Mouse (Mus musculus) hindbrain, postnatal 0 days (tissue): ENCODE data around the gene Wdr18. TPM values are rescaled to one million over a fixed set of nuclear protein-coding genes. Genes with fewer than 3 reads are reported as not detected.

ENCODE experiments used
- ATAC-seq: fragments of 200-750 bp; cut with Nextera tagmentation; 2 replicates; pipeline ENCODE4 v1.8.0; 2017; ENCODE audit warnings: mild to moderate bottlenecking, moderate TSS enrichment, moderate library complexity
- DNase-seq: peaks from one replicate; pipeline ENCODE4 v3.0.0-alpha.2; 2015; ENCODE audit warnings: low spot score
- H3K27ac ChIP-seq: fragments of 300-500 bp; sonication (generic); 2 replicates; pipeline ENCODE4 v1.5.1; 2014; ENCODE audit warnings: mild to moderate bottlenecking
- H3K27me3 ChIP-seq: fragments of 300-500 bp; sonication (generic); 2 replicates; pipeline ENCODE4 v1.6.1; 2014; ENCODE audit warnings: low read length, mixed read lengths; ENCODE audit not compliant: insufficient read depth
- H3K36me3 ChIP-seq: fragments of 300-500 bp; sonication (generic); 2 replicates; pipeline ENCODE4 v1.6.1; 2014; ENCODE audit warnings: low read length, mixed read lengths; ENCODE audit not compliant: insufficient read depth
- H3K4me1 ChIP-seq: fragments of 300-500 bp; sonication (generic); 2 replicates; pipeline ENCODE4 v1.6.1; 2014; ENCODE audit warnings: antibody characterized with exemption, low read length, mixed read lengths; ENCODE audit not compliant: insufficient read depth
- H3K4me2 ChIP-seq: fragments of 300-500 bp; sonication (generic); 2 replicates; pipeline ENCODE4 v1.6.1; 2014; ENCODE audit warnings: low read depth, mild to moderate bottlenecking, low read length, moderate library complexity, mixed read lengths
- H3K4me3 ChIP-seq: fragments of 300-500 bp; sonication (generic); 2 replicates; pipeline ENCODE4 v1.5.1; 2014; ENCODE audit warnings: low read length
- H3K9ac ChIP-seq: fragments of 300-500 bp; sonication (generic); replicated peaks from 2 replicates; pipeline ENCODE4 v1.6.1; 2014; ENCODE audit warnings: mild to moderate bottlenecking, low read length, moderate library complexity, mixed read lengths
- H3K9me3 ChIP-seq: fragments of 300-500 bp; sonication (generic); 2 replicates; pipeline ENCODE4 v1.6.1; 2016; ENCODE audit warnings: low read length, mixed read lengths
- CTCF ChIP-seq: IDR thresholded peaks from 2 replicates; pipeline ENCODE4 v1.5.1; 2016; ENCODE audit warnings: antibody characterized with exemption, control low read depth, low read depth
- WGBS: fragments of 180-500 bp; shearing (Covaris S2); extraction: QIAGEN DNeasy Blood & Tissue Kit; methylation state at CpG from one replicate; pipeline ENCODE4 v1.1.7; 2014; 5-methylcytosine and 5-hydroxymethylcytosine counted together
- polyA plus RNA-seq: library from polyadenylated mRNA; unstranded; fragments of >200 nt; fragmentation: Nextera tagmentation; extraction: Ambion mirVana; gene quantifications from 2 replicates; pipeline ENCODE4 v1.2.1, GENCODE M21; 2015
- total RNA-seq: library from RNA; depleted of rRNA; stranded (reverse); fragments of >200 nt; gene quantifications from 2 replicates; pipeline ENCODE4 v1.2.3, GENCODE M21; 2014

Wdr18 gene
- total and polyA plus RNA-seq, 2 experiments from 2014 or later: 74.6 to 109 TPM

GRCm38 (mm10) chr10:79966886-79967400, 7.0 kb downstream of the Wdr18 start:
- no peak for TF ChIP-seq CTCF
- Histone ChIP-seq H3K4me2 (no peak overlapping the region), H3K27ac (no peak overlapping the region), H3K4me1 (peaks cover 10% of the 10 kb centered on the region), H3K27me3 (peaks cover 9% of the 10 kb centered on the region; the same call in 1 of the 2 replicates), H3K9me3 (no peaks in the 10 kb centered on the region), H3K4me3 (no peak overlapping the region), H3K36me3 (peaks cover 41% of the 10 kb centered on the region), H3K9ac (no peak overlapping the region)
- DNase-seq (no peak), ATAC-seq (no peak)
- 81% methylated on average over 5 of the region's 5 CpGs for WGBS

- Histone ChIP-seq H3K4me1 (peaks cover 10% of the 10 kb centered on the region), H3K4me2 (no peak overlapping the region), H3K27ac (peak overlapping the region; percentile 20; the same call in 1 of the 2 replicates), H3K27me3 (peaks cover 9% of the 10 kb centered on the region; the same call in 1 of the 2 replicates), H3K9me3 (no peaks in the 10 kb centered on the region), H3K36me3 (peaks cover 41% of the 10 kb centered on the region), H3K9ac (no peak overlapping the region), H3K4me3 (no peak overlapping the region)
- WGBS: 62% methylated on average over 1 of the region's 1 CpGs
- TF ChIP-seq CTCF: no peak
- DNase-seq: no peak
- no peak for ATAC-seq
Observed at GRCm38 (mm10) chr10:79968181-79968580, 8.2 kb downstream of the Wdr18 start.

GRCm38 (mm10) chr10:79969124-79969568, 9.2 kb downstream of the Wdr18 start:
- Histone ChIP-seq H3K9me3 (no peaks in the 10 kb centered on the region), H3K4me2 (no peak overlapping the region), H3K9ac (no peak overlapping the region), H3K27ac (peak overlapping the region; percentile 26; the same call in 1 of the 2 replicates), H3K36me3 (peaks cover 35% of the 10 kb centered on the region), H3K4me3 (no peak overlapping the region), H3K27me3 (peaks cover 9% of the 10 kb centered on the region; the same call in 1 of the 2 replicates), H3K4me1 (peaks cover 10% of the 10 kb centered on the region)
- peak; percentile 54 for DNase-seq
- WGBS: 12% methylated on average over 3 of the region's 3 CpGs
- 0 out of 2 replicates have a peak, but pooled peaks have one; percentile 33 for ATAC-seq
- TF ChIP-seq CTCF: peak; percentile 43

GRCm38 (mm10) chr10:79970415-79971182, 10.6 kb downstream of the Wdr18 start, which contains the start of gene Grin3b:
Grin3b (plus strand) TSS chr10:79970715.
- H3K4me2 ChIP-seq: peak within 1 kb of the TSS; percentile 67
- no peaks in the 10 kb centered on the region for H3K9me3 ChIP-seq
- ATAC-seq: peak; percentile 4; the same call in 1 of the 2 replicates
- peak within 1 kb of the TSS; percentile 40 for H3K4me3 ChIP-seq
- peak within 1 kb of the TSS; percentile 43 for H3K9ac ChIP-seq
- H3K27me3 ChIP-seq: peaks cover 9% of the 10 kb centered on the region; the same call in 1 of the 2 replicates
- peak within 1 kb of the TSS; percentile 26; the same call in 1 of the 2 replicates for H3K27ac ChIP-seq
- no peak for DNase-seq
- no peak for TF ChIP-seq CTCF
- peaks cover 22% of the 10 kb centered on the region for H3K36me3 ChIP-seq
- peaks cover 10% of the 10 kb centered on the region for H3K4me1 ChIP-seq
- whole genome bisulfite sequencing: 9% methylated on average over 41 of the region's 47 CpGs

GRCm38 (mm10) chr10:79971183-79971497, 11.2 kb downstream of the Wdr18 start:
- Histone ChIP-seq H3K36me3 (peaks cover 16% of the 10 kb centered on the region), H3K27ac (no peak overlapping the region), H3K4me2 (peak overlapping the region; percentile 67), H3K4me3 (peak overlapping the region; percentile 40), H3K9ac (peak overlapping the region; percentile 43), H3K27me3 (peaks cover 9% of the 10 kb centered on the region; the same call in 1 of the 2 replicates), H3K4me1 (peaks cover 10% of the 10 kb centered on the region), H3K9me3 (no peaks in the 10 kb centered on the region)
- 4% methylated on average over 20 of the region's 21 CpGs for WGBS
- 0 out of 2 replicates have a peak, but pooled peaks have one; percentile 1 for ATAC-seq
- DNase-seq: no peak
- no peak for TF ChIP-seq CTCF

- WGBS: 51% methylated on average over 14 of the region's 14 CpGs
- no peak overlapping the region for H3K9ac ChIP-seq
- H3K4me1 ChIP-seq: peaks cover 10% of the 10 kb centered on the region
- DNase-seq (no peak), ATAC-seq (no peak)
- H3K36me3 ChIP-seq: peaks cover 12% of the 10 kb centered on the region; the same call in 1 of the 2 replicates
- no peak overlapping the region for H3K4me2 ChIP-seq
- H3K9me3 ChIP-seq: no peaks in the 10 kb centered on the region
- no peak overlapping the region for H3K27ac ChIP-seq
- no peak for TF ChIP-seq CTCF
- H3K4me3 ChIP-seq: no peak overlapping the region
- peaks cover 9% of the 10 kb centered on the region; the same call in 1 of the 2 replicates for H3K27me3 ChIP-seq
Observed at GRCm38 (mm10) chr10:79972831-79973230, 12.9 kb downstream of the Wdr18 start.
